Mouse (Mus musculus) kidney, postnatal 4 days (tissue): Measurements from ENCODE around the gene Smyd1.
A peak's percentile ranks its signal among the peaks of the same experiment; 100 is the strongest.
"Not testable (repeated sequence)": the region's sequence is repeated elsewhere in the genome, so short reads cannot be mapped to it uniquely, and the experiment has no call there.

ENCODE experiments used
- DNase-seq, 2 experiments: peaks; one replicate each; pipeline ENCODE4 v3.0.0; 2021; ENCODE audit warnings: mixed read lengths in 2 of 2

Smyd1 gene

DNA sequence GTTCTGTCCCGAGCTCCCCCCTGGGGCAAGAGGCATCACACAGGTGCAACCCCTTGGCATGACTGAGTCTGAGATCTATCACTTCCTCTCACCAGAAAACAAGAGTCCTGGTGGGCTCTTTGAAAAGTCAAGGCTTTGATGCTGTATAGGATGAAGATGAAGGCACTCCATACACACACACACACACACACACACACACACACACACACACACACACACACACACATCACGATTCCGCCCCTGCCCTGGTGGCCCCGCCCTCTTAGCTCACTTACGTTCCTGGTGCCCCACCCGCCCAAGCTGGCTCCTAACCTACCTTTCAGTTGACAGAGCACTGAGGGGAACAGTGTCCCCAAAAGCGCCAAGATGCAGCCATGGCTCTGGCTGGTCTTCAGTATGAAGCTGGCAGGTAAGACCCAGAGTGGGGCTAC is 473 bp upstream of the Smyd1 start, which contains the start of gene Cd8b1:
TSS of gene Cd8b1 (plus strand) at position 298 of the 431 bp plus-strand sequence.
- DNase-seq = no peak

DNA sequence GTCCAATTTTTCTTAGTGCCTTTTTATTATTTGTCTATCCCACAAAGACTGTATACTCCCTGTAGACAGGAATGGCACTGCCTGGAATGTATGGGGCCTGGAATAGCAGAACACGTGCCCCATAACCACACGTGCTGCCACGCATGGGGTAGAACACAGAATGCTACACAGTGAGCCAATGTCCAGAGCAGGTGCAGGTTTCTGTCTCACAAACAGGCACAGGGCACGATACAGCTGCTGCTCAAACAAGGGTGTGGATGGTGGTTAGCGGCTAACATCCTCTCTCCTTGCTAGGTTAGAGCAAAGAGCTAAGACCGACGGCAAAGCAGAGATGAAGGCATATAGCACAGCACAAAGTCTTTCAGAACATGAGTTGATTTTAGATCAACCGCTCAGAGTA is 14.5 kb downstream of the Smyd1 start:
- DNase-seq = no peak

- DNase-seq = no peak
Measured at GRCm38 (mm10) chr6:71302097-71302731, 19.8 kb downstream of the Smyd1 start.

DNA sequence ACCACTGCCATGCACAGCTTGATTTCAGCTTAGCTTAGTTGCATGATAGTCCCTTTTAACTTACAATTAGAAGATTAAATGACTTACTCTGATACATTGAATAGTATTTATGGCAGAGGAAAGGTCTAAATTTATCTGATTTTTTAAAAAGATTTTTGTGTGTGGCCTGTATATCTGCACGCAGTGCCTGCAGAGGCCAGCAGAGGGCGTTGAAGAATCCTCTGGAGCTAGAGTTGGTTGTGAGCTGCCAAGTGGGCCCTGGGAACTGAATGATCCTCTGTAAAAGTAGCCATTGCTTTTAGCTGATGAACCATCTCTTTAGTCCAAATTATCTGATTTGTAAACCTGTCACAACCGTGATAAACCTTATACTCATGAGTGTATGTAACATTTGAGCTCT is 23.3 kb downstream of the Smyd1 start:
- DNase-seq = peak; percentile 39 to 51

DNA sequence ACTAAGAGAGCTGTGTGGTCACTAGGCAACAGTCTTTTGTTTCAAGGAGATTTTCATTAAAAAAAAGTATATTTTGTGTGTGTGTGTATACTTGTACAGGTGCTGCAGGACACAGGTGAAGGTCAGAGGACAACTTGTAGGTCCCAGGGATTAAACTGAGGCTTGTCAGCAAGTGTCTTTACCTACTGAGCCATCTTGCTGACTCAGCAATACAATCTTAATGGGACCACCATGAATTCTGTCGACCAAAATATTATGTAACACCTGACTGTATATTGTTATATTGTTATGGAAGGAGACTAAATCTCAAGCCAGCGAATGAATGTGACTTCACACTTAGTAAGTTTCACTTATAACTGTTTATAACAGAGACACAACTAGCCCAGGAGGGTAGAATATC is 24.0 kb downstream of the Smyd1 start:
- DNase-seq = no peak

- no peak for DNase-seq
Measured at GRCm38 (mm10) chr6:71295303-71295702, 26.7 kb downstream of the Smyd1 start.

DNA sequence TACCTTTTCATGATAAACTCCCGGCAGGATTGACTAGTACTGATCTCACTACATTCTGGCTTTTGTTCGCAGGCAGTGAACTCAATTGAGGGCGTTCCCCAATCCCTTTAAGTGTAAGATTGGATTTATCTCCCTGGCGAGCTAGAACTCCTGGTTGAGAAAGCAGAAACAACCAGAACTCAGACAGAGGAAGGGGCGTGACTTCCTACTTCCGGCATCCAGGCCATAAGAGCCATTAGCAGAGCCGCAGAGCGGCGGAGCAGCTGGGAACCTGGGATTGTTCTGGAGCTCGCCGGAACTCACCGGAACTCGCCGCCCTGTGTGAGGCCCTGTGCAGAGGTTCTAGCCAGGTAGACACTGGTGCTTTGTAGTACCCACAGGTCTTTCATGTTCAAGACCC is 28.5 kb downstream of the Smyd1 start:
- no peak for DNase-seq

DNA sequence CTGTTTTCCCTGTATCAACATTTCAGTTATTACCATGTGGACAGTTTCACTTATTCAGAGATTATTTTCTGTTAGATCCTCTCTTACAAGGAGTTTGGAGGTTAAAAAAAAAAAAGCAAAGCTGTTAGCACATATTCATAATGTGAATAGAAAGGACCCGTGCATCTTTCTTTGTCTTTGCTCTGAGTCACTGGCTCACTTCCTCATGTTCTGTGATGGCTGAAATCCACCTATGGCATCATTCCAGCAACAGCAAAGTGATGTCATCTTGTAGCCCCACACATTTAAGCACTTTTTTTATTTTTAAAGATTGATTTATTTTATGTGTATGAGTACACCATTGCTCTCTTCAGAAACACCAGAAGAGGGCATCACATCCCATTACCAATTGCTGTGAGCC is 42.6 kb downstream of the Smyd1 start:
- DNase-seq = no peak

DNA sequence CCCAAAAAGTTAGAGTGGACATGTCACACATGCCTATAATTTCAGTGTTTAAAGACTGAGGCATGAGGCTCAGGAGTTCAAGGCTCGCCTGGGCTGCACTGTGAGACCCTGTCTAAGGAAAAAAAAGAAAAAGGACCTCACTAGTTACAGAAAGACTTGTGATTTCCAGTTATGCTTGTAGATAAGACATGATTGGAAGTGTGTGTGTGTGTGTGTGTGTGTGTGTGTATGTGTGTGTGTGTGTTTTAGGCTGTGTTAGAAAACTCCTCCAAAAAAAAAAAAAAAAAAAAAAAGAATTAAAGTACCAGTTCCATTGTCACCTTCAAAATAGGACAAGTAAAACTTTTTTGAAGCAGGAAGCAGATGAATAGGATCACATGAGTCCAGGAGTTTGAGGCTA is 47.4 kb downstream of the Smyd1 start:
- no peak for DNase-seq

DNA sequence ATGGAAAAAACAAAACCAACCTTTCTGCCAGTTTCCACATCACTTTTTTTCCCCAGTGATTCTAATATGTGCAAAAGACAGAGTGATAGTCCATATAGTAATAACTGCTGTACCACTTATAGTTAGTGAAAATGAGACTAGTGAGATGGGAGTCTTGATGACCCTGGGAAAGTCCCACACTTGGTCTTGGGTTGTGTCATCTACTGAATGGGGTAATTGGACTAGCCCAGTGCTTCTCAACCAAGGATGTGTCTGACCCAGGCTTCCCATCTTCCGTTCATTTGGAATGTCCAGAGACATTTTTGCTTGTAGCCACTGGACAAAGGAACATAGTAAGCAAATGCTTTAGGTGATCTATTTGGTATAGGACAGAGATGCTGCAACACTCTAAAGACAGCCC is 48.3 kb downstream of the Smyd1 start:
- DNase-seq = no peak

DNA sequence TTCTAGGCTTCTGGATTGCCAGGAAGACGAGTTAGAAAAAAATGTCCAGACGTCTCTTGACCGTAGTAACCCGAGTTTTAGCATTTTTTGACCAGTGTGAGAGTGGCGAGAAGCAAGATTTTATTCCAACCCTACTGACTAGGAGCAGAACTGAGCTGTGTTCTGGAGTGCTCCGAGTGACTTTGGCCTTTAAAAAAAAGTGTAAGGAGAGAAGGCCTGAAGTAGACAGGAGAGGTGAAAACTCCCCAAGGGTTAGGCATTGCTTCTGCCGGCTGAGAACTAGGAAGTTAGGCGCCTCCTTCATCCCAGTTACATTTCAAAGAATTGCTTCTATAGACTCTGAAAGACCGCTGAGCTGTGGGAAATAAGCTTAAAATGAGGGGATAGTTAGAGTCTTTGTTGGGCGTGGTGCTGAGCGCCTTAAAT is 49.7 kb downstream of the Smyd1 start:
- peak in 1 of 2 experiments; percentile 9 for DNase-seq

GRCm38 (mm10) chr6:71271389-71272315 is 50.4 kb downstream of the Smyd1 start, which contains the start of gene Krcc1:
Gene Krcc1, plus strand, starts transcription at chr6:71271677.
- peak; percentile 97 to 98 for DNase-seq

- DNase-seq = no peak
Measured at GRCm38 (mm10) chr6:71271057-71271388, 51.0 kb downstream of the Smyd1 start.

DNA sequence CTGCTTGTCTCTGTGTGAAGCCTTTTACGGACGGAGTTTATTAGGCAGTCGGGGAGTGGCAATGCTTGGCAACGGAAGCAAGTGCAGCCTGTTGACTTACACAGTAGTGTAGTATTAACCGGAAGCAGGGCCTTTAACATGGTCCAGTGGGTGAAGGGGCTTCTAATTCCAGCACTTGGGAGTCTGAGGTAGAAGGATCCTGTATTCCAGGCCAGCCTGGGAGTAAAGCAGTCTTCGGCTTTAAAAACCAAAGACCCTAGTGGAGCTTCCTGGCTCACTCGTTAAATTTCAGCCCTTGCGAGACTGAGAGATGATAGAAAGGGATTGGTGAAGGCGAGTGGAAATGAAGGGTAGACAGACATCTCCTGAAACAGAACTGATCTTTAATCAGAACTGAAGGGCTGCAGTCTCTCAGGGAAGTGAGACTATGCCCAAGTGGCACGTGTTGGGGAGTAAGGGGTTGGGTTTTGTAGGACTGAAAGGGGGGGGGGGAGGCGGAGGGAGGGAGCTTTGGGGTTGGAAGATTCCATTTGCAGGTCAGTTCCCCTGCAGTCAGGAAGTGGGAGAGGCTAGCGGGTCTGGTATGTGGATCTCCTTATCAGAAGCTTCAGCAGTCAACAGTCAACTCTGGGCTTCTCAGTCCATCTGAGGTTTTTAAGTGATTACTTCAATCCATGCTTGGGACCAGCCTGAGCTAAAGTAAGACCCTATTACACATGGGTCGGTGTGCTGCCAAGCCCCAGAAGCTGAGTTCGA is 51.6 kb downstream of the Smyd1 start:
- peak; percentile 51 to 71 for DNase-seq

- not testable (repeated sequence) for DNase-seq
Measured at GRCm38 (mm10) chr6:71269686-71270050, 52.4 kb downstream of the Smyd1 start.

DNA sequence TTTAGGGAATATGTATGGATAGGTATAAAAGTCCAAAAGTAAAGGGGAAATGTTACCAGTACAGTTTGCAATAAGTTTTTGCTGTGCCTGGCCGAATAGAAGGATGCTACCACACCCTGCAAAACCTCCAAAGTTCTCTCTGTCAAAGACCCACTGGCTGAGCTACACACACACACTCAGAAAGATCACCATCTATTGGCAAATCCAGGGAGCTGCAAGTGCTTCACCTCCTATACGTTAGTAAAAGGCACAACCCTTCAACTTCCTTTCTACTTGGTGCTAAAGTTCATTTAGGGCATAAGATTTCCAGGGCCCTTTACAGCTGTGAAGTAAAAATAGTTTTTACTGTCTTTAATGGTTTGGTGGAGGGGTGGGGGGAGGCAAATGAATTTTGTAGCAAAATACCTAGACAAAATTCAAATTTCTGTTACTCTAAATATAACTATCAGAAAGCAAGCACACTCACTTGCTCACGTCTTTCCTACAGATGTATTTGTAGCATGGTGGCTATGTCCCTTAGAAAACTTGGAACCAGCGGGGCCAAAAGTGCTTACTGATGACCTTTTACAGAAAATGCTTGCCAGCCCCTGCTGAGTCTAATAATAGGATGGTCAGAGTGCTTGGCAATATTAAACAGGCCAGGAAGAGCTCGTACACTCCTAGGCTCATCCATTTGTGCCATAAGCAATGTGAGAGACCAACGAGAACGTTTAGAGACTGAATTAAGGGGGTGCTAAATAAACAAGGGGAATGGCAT is 52.9 kb downstream of the Smyd1 start:
- DNase-seq = peak; percentile 19 to 36

DNA sequence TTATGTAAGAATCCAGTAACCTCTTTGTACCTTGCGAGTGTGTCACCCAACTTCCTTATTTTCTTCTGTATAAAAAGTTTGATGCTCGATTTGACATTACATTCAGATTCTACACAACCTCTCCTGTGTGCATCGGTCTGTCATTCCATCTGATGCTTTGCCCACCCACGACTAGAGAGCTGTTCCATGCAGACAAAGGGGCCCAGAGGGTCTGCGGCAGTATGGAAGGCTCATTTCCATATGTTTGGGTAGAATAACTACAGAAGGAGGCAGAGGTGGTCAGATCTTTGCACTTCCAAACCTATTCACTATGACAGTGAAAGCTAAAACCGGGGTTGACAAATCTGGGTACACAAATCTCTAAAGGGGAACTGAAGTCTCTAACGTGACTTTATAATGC is 54.4 kb downstream of the Smyd1 start:
- DNase-seq = not testable (repeated sequence)

- no peak for DNase-seq
Measured at GRCm38 (mm10) chr6:71262142-71262833, 59.7 kb downstream of the Smyd1 start.

GRCm38 (mm10) chr6:71261060-71261459 is 61.0 kb downstream of the Smyd1 start:
- no peak for DNase-seq

- DNase-seq = no peak
Measured at GRCm38 (mm10) chr6:71260051-71260640, 61.9 kb downstream of the Smyd1 start.

GRCm38 (mm10) chr6:71259166-71259565 is 62.9 kb downstream of the Smyd1 start:
- no peak for DNase-seq

DNA sequence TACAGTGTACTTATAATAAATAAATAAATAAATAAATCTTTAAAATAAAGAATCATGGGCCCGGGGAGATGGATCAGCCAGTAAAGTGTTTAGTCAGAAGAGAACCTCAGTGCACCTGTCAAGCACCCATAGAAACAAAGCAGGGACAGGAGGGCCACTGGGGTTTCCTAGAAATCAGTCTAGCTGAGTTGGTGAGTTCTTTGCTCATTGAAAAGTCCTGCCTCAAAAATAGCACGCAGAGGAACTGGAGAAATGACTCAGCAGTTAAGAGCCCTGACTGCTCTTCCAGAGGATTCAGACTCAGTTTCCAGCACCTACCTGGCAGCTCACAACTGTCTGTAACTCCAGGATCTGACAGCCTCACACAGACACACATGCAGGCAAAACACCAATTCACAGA is 63.5 kb downstream of the Smyd1 start:
- no peak for DNase-seq
